Mouse (Mus musculus): ENCODE data around the gene Msn. TPM values are rescaled to one million over a fixed set of nuclear protein-coding genes. Genes with fewer than 3 reads are reported as not detected.
"Not testable (repeated sequence)": the region's sequence is repeated elsewhere in the genome, so short reads cannot be mapped to it uniquely, and the experiment has no call there.

The Msn gene
- polyA plus RNA-seq, 1 experiment from 2014 or later = 31.3 TPM

DNA sequence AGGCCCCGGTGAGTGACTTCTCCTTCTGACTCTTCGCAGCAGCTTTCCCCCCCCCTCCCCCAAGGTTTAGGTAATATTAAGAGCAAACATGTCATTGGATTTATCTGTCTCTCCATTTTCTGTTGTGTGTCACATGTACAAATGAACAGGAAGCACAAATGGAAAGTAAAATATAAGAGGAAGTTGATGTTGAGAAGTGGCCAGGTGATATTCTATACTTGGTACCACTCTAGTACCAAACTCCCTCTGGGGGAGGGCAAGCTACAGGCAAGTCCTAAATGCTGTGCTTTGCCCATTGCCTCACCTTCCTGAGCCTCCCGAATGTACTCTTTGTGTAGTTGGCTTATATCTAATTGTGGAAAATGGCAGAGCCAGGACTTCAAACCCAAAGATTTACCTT, 62.1 kb downstream of the Msn start:
- no peaks in the 10 kb centered on the region for H3K27me3 ChIP-seq (replicated peaks)
- no peak overlapping the region for H3K27ac ChIP-seq
- no peaks in the 10 kb centered on the region for H3K9me3 ChIP-seq
- no peak for ATAC-seq (replicated peaks)
- WGBS = 91% methylated on average over 3 of the region's 3 CpGs
- H3K4me2 ChIP-seq = no peak overlapping the region
- no peaks in the 10 kb centered on the region for H3K36me3 ChIP-seq (replicated peaks)
- H3K4me1 ChIP-seq = no peaks in the 10 kb centered on the region
- no peak overlapping the region for H3K9ac ChIP-seq
- H3K4me3 ChIP-seq = no peak overlapping the region

DNA sequence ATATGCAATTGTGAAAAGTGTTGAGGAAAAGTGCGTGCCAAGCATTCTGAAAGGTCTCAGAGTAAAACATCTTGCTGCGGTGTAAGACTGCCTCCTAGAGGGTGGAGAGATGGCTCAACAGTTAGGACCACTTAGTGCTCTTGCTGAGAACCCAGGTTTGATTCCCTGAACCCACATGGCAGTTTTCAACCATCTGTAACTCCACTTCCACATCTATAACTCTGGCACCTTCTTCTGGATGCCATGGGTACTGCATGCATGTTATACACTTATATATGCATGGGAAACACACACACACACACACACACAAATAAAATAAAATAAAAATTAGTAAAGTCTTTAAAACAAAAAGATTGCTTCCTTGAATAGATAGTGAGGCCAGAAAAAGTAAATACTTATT, 66.7 kb downstream of the Msn start:
- ATAC-seq (replicated peaks) = no peak
- Histone ChIP-seq H3K4me3 (no peak overlapping the region), H3K36me3 (replicated peaks) (no peaks in the 10 kb centered on the region), H3K9me3 (no peaks in the 10 kb centered on the region), H3K4me1 (no peaks in the 10 kb centered on the region), H3K4me2 (no peak overlapping the region), H3K27me3 (replicated peaks) (no peaks in the 10 kb centered on the region), H3K27ac (no peak overlapping the region), H3K9ac (no peak overlapping the region)
- 86% methylated on average over 2 of the region's 2 CpGs for WGBS

DNA sequence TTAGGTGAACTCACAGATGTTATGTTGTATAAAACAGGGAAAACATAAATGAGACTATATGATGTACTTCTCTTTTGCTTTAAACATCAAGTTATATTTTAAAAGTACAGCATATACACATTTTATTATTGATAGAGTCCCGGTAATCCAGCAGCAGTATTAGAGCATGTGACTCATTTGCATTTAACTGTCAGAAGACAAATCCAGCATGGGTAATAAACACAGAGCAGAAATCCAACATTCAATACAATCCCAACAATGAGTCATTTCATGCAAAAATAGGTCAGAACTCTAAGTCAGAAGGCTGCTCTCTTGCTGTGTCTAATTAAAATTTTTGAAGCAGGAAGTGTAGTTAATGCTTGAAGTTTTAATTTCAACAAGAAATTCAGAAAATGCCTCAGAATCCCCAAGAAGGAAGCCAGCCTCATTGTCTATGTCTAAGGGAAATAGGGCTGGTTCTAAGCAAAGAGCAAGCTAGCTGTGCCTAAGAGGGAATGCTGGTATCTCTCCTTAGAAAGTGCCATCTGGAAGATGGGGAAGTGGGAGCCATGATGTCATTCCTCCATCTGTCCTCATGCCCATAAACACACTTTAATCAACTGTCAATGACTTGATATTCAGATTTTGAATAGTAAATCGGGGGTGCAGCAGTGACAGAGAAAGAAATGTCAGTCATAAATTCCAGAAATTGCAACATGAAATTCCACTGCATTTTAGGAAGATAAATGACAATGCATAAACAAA, 76.0 kb downstream of the Msn start:
- H3K4me1 ChIP-seq = no peaks in the 10 kb centered on the region
- no peak for ATAC-seq (replicated peaks)
- no peak overlapping the region for H3K4me3 ChIP-seq
- no peak overlapping the region for H3K9ac ChIP-seq
- no peaks in the 10 kb centered on the region for H3K27me3 ChIP-seq (replicated peaks)
- no peak overlapping the region for H3K4me2 ChIP-seq
- H3K27ac ChIP-seq = no peak overlapping the region
- H3K36me3 ChIP-seq (replicated peaks) = no peaks in the 10 kb centered on the region
- no peaks in the 10 kb centered on the region for H3K9me3 ChIP-seq
- WGBS = 68% methylated on average over 2 of the region's 2 CpGs

DNA sequence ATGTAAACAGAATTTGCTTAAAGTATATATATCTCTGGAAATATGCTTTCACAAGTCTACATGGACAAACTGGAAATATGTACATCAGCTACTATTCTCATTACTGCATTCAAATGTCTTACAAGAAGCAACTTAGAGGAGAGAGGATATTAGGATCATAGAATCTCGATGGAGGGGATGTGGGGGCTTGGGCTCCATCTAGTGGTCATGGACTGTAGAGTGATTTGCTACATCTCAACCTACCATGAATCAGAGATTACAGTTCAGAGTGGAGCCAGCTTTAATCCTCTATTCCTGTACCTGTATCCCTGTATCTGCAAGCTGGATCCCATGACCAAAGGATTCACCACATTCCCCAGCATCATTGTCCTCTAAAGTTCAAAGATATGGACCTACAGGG, 82.6 kb downstream of the Msn start:
- Histone ChIP-seq H3K27ac (no peak overlapping the region), H3K9me3 (no peaks in the 10 kb centered on the region), H3K4me3 (no peak overlapping the region), H3K36me3 (replicated peaks) (no peaks in the 10 kb centered on the region), H3K9ac (no peak overlapping the region), H3K4me1 (no peaks in the 10 kb centered on the region), H3K27me3 (replicated peaks) (no peaks in the 10 kb centered on the region), H3K4me2 (no peak overlapping the region)
- 4% methylated on average over 1 of the region's 1 CpGs for WGBS
- no peak for ATAC-seq (replicated peaks)

DNA sequence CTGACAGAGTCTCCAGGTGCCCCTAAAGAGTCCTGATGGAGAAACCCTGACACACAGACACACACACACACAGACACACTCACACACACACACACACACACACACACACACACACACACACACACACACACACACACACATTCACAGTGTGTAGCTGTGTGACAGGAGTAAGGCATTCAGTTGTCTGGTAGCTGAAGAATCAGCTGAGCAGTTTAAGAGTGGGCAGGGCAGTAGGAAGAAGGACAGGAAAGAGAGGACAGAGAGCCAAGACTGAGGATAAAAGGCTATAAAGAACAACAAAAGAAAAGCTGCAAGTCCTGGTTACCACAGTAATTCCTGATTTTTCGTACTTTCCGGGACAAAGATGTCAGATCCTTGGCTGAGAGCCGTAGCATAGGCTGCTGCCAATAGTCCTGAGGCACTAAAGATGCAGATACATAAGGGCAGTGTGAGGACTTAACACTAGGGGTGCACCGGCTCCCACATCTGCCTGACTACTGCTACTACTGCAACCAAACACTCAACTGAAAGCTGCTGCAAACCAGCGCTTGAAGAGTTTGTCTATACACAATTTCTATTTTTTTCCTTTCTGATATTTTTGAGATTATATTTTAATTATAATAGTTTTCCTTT, 88.4 kb downstream of the Msn start:
- Histone ChIP-seq H3K27ac (no peak overlapping the region), H3K9me3 (no peaks in the 10 kb centered on the region), H3K4me1 (no peaks in the 10 kb centered on the region), H3K4me3 (no peak overlapping the region), H3K36me3 (replicated peaks) (no peaks in the 10 kb centered on the region), H3K9ac (no peak overlapping the region), H3K4me2 (no peak overlapping the region), H3K27me3 (replicated peaks) (no peaks in the 10 kb centered on the region)
- WGBS = 66% methylated on average over 5 of the region's 5 CpGs
- no peak for ATAC-seq (replicated peaks)

DNA sequence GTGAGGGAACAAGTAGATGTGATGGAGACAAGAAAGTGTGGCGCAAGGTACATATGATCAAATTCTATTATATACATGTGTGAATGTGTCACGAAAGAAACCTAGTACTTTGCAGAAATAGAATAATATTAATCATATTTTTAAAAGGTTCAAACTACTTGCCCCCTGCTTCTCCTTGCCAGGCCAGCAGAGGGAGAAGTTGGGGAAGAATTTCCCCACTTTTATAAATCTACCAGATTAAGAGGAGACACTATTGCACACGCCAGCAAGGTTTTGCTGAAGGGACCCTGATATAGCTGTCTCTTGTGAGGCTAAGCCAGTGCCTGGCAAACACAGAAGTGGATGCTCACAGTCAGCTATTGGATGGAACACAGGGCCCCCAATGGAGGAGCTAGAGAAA, 109.3 kb downstream of the Msn start:
- not testable (repeated sequence) for H3K4me2 ChIP-seq; H3K4me3 ChIP-seq; H3K36me3 ChIP-seq (replicated peaks); H3K27me3 ChIP-seq (replicated peaks); H3K9me3 ChIP-seq; H3K4me1 ChIP-seq; H3K27ac ChIP-seq; H3K9ac ChIP-seq; ATAC-seq (replicated peaks)
- WGBS = 87% methylated on average over 3 of the region's 3 CpGs

DNA sequence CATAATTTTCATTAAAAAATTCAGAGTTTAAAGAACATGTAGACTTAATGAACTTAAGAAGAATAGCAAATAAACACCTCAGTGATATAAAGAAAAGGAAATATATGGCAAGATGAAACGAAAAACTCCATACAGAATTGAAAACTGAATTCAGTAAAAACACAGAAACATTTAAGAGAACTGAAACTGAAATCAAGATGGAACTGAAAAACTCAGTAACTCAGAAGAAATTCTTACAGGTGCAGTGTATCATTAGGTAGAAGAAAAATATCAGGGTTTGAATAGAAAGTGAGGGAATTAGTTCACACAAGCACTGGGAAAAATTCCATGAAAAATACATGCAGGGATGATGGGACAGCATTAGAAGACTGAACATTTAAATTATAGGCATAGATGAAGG, 111.0 kb downstream of the Msn start:
- no peaks in the 10 kb centered on the region for H3K27me3 ChIP-seq (replicated peaks)
- H3K9ac ChIP-seq = no peak overlapping the region
- no peaks in the 10 kb centered on the region for H3K36me3 ChIP-seq (replicated peaks)
- no peaks in the 10 kb centered on the region for H3K9me3 ChIP-seq
- no peak overlapping the region for H3K4me3 ChIP-seq
- no peak overlapping the region for H3K4me2 ChIP-seq
- H3K27ac ChIP-seq = no peak overlapping the region
- no peaks in the 10 kb centered on the region for H3K4me1 ChIP-seq
- no peak for ATAC-seq (replicated peaks)
- WGBS = 33% methylated on average over 1 of the region's 1 CpGs

DNA sequence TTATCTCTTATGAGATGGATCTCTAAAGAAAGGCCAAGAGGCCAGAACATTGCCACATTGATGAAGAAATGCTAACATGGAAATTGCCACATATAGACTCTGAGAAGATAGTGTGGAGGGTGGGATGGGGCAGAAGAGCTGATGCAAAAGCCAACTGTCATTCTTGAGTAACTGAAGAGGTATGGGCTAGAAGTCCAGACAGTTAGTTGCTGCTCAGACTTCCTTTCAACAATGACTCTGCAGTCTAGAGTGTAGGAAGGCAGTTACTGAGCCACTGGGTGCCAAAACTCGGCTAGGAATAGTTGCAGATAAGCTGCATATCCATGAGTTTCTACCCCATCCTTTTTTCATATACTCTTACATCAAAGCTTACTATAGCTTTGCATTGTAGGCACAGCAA, 122.2 kb downstream of the Msn start:
- Histone ChIP-seq H3K27ac (no peak overlapping the region), H3K36me3 (replicated peaks) (no peaks in the 10 kb centered on the region), H3K4me2 (no peak overlapping the region), H3K9me3 (no peaks in the 10 kb centered on the region), H3K9ac (no peak overlapping the region), H3K4me1 (no peaks in the 10 kb centered on the region), H3K4me3 (no peak overlapping the region), H3K27me3 (replicated peaks) (no peaks in the 10 kb centered on the region)
- 59% methylated on average over 1 of the region's 1 CpGs for WGBS
- no peak for ATAC-seq (replicated peaks)

Other genes with a start within 250 kb of the Msn start
- gene Las1l, start 139.1 kb upstream of the Msn start, polyA plus RNA-seq (2015; fragmentation: Nextera tagmentation; extraction: Ambion mirVana) = 118 and 128 TPM in 2 replicates
- gene Vsig4, start 197.4 kb downstream of the Msn start, polyA plus RNA-seq (2015; fragmentation: Nextera tagmentation; extraction: Ambion mirVana) = not detected in 2 replicates